Mouse (Mus musculus): ENCODE data around the gene Ttc41. TPM values are rescaled to one million over a fixed set of nuclear protein-coding genes. Genes with fewer than 3 reads are reported as not detected.

Gene Ttc41
- total RNA-seq, 2 experiments from 2014 or later: 1.2 to 1.5 TPM

DNA sequence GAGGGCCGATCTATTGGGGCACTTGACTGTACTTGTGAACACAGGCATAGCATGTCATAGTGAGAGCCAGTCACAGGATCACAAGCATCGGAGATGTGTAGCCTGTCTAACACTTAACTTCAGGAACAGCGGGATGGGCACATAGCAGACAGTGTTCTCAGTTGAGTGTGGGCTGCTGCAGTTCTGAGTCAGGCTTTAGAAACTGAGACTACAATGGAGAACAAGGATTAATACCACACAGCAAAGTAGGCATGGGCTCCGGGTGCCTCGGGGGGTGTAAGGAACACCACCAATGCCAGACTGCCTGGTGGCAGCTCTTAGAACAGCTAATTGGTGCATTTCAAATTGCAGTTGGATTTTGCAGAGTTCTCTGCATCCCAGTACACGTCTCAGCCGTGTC is 115.4 kb downstream of the Ttc41 start:
- DNase-seq (ENCODE audit: extremely low spot score in 1 of 2, low spot score in 1 of 2): no peak

DNA sequence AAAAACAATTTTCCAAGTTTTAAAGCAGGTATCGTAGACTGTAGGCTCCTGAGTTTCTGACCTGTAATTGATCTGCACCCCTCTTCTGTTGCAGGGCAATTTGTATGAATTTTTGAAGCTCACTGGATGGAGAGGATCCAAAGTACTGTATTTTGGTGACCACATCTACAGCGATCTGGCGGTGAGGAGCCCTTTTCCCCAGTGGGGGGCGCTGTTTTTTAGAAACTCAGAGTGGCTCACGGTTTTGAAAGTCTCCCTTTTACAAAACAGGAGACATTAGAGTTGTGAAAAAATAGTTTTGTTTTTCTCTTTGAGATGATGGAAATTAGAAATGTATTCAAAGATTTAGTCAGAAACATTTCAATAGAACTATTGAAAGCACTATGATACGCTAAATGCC is 118.5 kb downstream of the Ttc41 start:
- DNase-seq (ENCODE audit: extremely low spot score in 1 of 2, low spot score in 1 of 2): no peak

DNA sequence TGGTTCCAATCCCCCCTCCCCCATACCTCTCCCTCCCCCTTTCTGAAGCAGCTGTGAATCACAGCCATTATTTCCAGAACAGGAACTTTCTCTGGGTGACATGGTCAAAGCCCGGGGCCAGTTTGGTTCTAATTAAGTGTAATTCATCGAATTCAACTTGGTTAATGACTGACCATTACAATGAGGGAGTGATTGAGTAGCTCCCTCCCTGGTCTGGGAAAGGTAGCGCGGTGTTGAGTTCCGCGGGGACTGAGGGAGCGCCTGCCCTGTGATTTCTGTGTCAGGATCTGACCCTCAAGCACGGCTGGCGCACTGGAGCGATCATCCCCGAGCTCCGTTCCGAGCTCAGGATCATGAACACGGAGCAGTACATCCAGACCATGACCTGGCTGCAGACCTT is 119.3 kb downstream of the Ttc41 start:
- DNase-seq (ENCODE audit: extremely low spot score in 1 of 2, low spot score in 1 of 2): no peak

DNA sequence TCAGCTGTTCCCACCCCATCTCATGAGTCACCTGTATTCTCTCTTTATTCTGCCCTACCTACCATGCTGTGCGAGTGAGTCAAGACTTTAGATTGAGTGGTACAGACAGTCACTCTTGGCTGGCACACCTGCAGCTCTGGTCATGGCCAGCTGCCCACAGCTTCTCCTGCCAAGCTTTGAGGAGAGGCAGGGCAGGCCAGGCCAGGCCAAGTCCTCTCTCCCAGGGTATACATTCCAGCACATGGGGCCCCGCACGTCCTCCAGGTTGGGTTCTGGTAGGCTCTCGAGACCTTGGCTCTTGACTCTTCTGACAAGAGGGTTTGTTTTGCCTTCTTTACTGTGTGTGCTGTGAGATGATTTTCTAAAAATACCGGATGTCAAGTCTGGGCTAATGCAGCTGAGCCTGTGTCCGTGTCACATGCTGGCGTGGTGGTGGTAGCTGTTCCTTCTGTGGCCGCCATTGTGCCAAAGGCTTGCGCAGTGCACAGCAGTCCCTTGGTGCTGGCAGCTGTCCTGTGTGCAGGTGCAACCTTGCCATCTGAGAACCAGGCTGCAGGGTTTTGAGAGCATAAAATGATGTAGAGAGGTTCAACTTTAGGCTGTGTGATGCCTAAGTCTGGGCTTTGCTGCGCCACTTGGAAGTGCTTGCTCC is 120.4 kb downstream of the Ttc41 start:
- DNase-seq (ENCODE audit: extremely low spot score in 1 of 2, low spot score in 1 of 2): no peak

Small RNA genes within 50 kb of the gene (microRNA-seq; reads per million reads assigned to microRNA genes)
- 0.60 to 1.7 reads per million in 2 experiments for gene Gm25745

Other genes with a start within 250 kb of the Ttc41 start
- gene Syn3, start 206.9 kb upstream of the Ttc41 start, total RNA-seq (2021): 10 to 100 TPM; 19.5 to 23.8 TPM
- 100 to 1,000 TPM; 284 to 328 TPM for gene Hsp90b1, start 302 bp upstream of the Ttc41 start, total RNA-seq (2021)
- 10 to 100 TPM; 33.8 to 43.0 TPM for gene Gm49358, start 58.2 kb downstream of the Ttc41 start, total RNA-seq (2021)
- 100 to 1,000 TPM; 128 to 130 TPM for gene Nt5dc3, start 73.2 kb downstream of the Ttc41 start, total RNA-seq (2021)